Mouse (Mus musculus) intestine, embryonic 15.5 days (tissue): ENCODE results near the gene Gria4. TPM values are rescaled to one million over a fixed set of nuclear protein-coding genes. Genes with fewer than 3 reads are reported as not detected.
A peak's percentile ranks its signal among the peaks of the same experiment; 100 is the strongest.
"Not testable (repeated sequence)": the region's sequence is repeated elsewhere in the genome, so short reads cannot be mapped to it uniquely, and the experiment has no call there.

Source experiments
- ATAC-seq: fragments of 200-750 bp; cut with Nextera tagmentation; 2 replicates; pipeline ENCODE4 v1.8.0; 2017; ENCODE audit warnings: moderate TSS enrichment, moderate library complexity
- H3K27ac ChIP-seq: fragments of 300-500 bp; sonication (generic); 2 replicates; pipeline ENCODE4 v1.5.1; 2015; ENCODE audit warnings: mild to moderate bottlenecking, inconsistent platforms
- H3K27me3 ChIP-seq: fragments of 300-500 bp; sonication (generic); replicated peaks from 2 replicates; pipeline ENCODE4 v1.6.1; 2015; ENCODE audit warnings: inconsistent platforms
- H3K36me3 ChIP-seq: fragments of 300-500 bp; sonication (generic); 2 replicates; pipeline ENCODE4 v1.6.1; 2015; ENCODE audit warnings: inconsistent platforms
- H3K4me1 ChIP-seq: fragments of 300-500 bp; sonication (generic); replicated peaks from 2 replicates; pipeline ENCODE4 v1.6.1; 2015; ENCODE audit warnings: inconsistent platforms
- H3K4me2 ChIP-seq: fragments of 300-500 bp; sonication (generic); replicated peaks from 2 replicates; pipeline ENCODE4 v1.6.1; 2015; ENCODE audit warnings: mild to moderate bottlenecking, inconsistent platforms
- H3K4me3 ChIP-seq: fragments of 300-500 bp; sonication (generic); replicated peaks from 2 replicates; pipeline ENCODE4 v1.5.1; 2015; ENCODE audit warnings: inconsistent platforms
- H3K9ac ChIP-seq: fragments of 300-500 bp; sonication (generic); 2 replicates; pipeline ENCODE4 v1.6.1; 2015; ENCODE audit warnings: inconsistent platforms
- H3K9me3 ChIP-seq: fragments of 300-500 bp; sonication (generic); 2 replicates; pipeline ENCODE4 v1.6.1; 2016; ENCODE audit warnings: inconsistent platforms
- WGBS: fragments of 180-500 bp; shearing (Covaris S2); methylation state at CpG from one replicate; pipeline ENCODE4 v1.1.7; 2015; 5-methylcytosine and 5-hydroxymethylcytosine counted together
- polyA plus RNA-seq: library from polyadenylated mRNA; unstranded; fragments of >200 nt; fragmentation: Nextera tagmentation; extraction: Ambion mirVana; gene quantifications from 2 replicates; pipeline ENCODE4 v1.2.1, GENCODE M21; 2015

Gene Gria4
- polyA plus RNA-seq = 3.7 and 5.0 TPM in 2 replicates

DNA sequence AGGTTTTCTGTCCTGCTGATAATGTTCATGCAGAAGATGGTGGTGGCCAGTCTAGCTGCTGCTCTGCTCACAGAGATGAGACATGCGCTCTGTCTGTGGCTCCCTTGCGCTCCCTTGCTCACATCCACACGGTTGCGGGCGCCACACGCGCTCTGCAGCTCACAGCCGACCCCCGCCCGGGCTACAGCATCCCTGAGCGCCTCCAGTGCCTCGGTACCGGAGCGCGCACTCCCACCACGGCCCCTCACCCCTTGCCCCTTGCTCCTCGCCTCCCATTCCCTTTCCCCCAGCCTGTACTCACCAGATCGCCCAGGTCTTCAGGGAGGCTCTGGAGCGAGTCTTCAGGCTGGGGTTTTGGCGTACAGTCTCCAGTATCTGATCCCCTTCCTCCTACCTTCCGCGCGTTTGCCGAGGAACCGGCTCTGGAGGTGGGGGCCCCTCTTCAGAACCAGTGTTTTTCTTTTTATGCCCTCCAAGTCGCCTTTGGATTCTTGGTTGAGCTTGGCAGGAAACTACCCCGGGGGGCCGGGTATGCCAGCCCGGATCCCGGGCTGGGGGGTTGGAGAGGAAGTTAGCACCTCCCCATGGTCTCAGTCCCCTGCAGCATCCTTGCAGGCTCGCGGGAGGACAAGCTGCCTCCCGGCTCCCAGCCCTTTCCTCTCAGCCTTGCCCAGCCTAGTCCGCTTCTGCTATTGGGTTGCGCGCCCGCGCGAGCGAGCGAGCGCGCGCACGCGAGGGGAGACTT, at the start of gene Gria4:
TSS of gene Gria4 (minus strand) at position 691 of the 745 bp plus-strand sequence.
- Histone ChIP-seq H3K4me2 (peak within 1 kb of the TSS; percentile 83), H3K36me3 (no peaks in the 10 kb centered on the region), H3K27me3 (0 out of 2 replicates have a peak, but pooled peaks cover 2% of the 10 kb centered on the region), H3K4me3 (peak within 1 kb of the TSS; percentile 57), H3K4me1 (no peaks in the 10 kb centered on the region), H3K9ac (peak within 1 kb of the TSS; percentile 44), H3K9me3 (no peaks in the 10 kb centered on the region), H3K27ac (peak within 1 kb of the TSS; percentile 52)
- ATAC-seq = peak; percentile 92
- under 1% methylated on average over 46 of the region's 46 CpGs for WGBS

GRCm38 (mm10) chr9:4810941-4811340, 14.9 kb upstream of the Gria4 start:
- not testable (repeated sequence) for H3K4me1 ChIP-seq, H3K9me3 ChIP-seq, H3K27me3 ChIP-seq, H3K27ac ChIP-seq, H3K36me3 ChIP-seq, H3K4me2 ChIP-seq, ATAC-seq, H3K9ac ChIP-seq, H3K4me3 ChIP-seq
- WGBS = 85% methylated on average over 2 of the region's 2 CpGs

GRCm38 (mm10) chr9:4803151-4803755, 7.2 kb upstream of the Gria4 start:
- Histone ChIP-seq H3K4me1 (no peaks in the 10 kb centered on the region), H3K4me3 (no peak overlapping the region), H3K27me3 (no peaks in the 10 kb centered on the region), H3K9ac (no peak overlapping the region), H3K36me3 (no peaks in the 10 kb centered on the region), H3K9me3 (no peaks in the 10 kb centered on the region), H3K27ac (no peak overlapping the region), H3K4me2 (no peak overlapping the region)
- WGBS = 72% methylated on average over 7 of the region's 7 CpGs
- no peak for ATAC-seq

DNA sequence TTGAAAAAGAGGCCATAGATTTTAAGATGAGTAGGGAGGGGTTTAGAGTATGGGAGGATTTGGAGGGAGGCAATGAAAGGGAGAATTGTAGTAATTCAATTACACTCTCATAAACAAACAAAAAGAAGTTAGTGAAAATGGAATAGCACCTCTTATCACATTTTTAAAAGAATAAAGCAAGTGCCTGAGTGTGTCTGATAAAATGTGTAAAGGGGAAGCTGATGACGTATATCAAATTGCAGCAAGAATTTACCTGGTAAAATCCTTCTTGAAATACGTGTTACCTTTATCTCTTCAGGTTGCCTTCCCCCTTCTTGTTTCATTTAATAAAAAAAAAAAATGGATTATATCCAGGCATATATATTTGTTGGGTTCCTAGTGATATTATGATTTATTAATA, 1.4 kb upstream of the Gria4 start:
- 0 out of 2 replicates have a peak, but pooled peaks cover 2% of the 10 kb centered on the region for H3K27me3 ChIP-seq
- WGBS = 88% methylated on average over 2 of the region's 2 CpGs
- ATAC-seq = no peak
- no peak overlapping the region for H3K4me2 ChIP-seq
- no peaks in the 10 kb centered on the region for H3K9me3 ChIP-seq
- no peak overlapping the region for H3K27ac ChIP-seq
- H3K9ac ChIP-seq = no peak overlapping the region
- no peaks in the 10 kb centered on the region for H3K4me1 ChIP-seq
- H3K36me3 ChIP-seq = no peaks in the 10 kb centered on the region
- H3K4me3 ChIP-seq = no peak overlapping the region

GRCm38 (mm10) chr9:4796289-4796645, 233 bp upstream of the Gria4 start:
- peak overlapping the region; percentile 83 for H3K4me2 ChIP-seq
- WGBS = 0% methylated on average over 4 of the region's 4 CpGs
- ATAC-seq = peak; percentile 52; the same call in 1 of the 2 replicates
- H3K9me3 ChIP-seq = no peaks in the 10 kb centered on the region
- no peaks in the 10 kb centered on the region for H3K4me1 ChIP-seq
- H3K4me3 ChIP-seq = peak overlapping the region; percentile 57
- H3K27me3 ChIP-seq = 0 out of 2 replicates have a peak, but pooled peaks cover 2% of the 10 kb centered on the region
- 0 out of 2 replicates have a peak overlapping the region, but pooled peaks have one; percentile 52 for H3K27ac ChIP-seq
- H3K9ac ChIP-seq = peak overlapping the region; percentile 44
- no peaks in the 10 kb centered on the region for H3K36me3 ChIP-seq

- H3K27ac ChIP-seq = no peak overlapping the region
- H3K9me3 ChIP-seq = no peaks in the 10 kb centered on the region
- no peak overlapping the region for H3K9ac ChIP-seq
- no peak for ATAC-seq
- H3K36me3 ChIP-seq = no peaks in the 10 kb centered on the region
- 2% methylated on average over 5 of the region's 6 CpGs for WGBS
- H3K4me2 ChIP-seq = peak overlapping the region; percentile 83
- no peaks in the 10 kb centered on the region for H3K4me1 ChIP-seq
- peak overlapping the region; percentile 57 for H3K4me3 ChIP-seq
- H3K27me3 ChIP-seq = 0 out of 2 replicates have a peak, but pooled peaks cover 2% of the 10 kb centered on the region
Measured at GRCm38 (mm10) chr9:4795075-4795474, 959 bp downstream of the Gria4 start.

DNA sequence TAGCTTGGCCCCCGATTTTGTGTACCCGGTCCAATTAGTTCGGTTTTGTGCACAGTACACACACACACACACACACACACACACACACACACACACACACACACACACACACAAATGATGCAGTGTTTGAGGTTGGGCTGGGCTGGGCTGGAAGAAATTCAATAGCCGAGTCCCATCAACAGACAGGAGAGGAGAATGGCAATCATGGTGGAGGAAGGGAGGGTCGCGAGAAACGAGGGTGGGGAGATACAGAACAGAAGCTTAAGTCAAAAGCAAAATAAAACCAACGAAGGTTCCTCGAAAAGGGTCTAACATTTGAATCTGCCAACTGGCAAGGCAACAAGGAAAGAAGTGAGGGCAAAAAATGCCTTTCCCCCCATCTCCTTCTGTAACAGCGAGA, 1.6 kb downstream of the Gria4 start:
- Histone ChIP-seq H3K27ac (no peak overlapping the region), H3K9me3 (no peaks in the 10 kb centered on the region), H3K36me3 (no peaks in the 10 kb centered on the region), H3K27me3 (0 out of 2 replicates have a peak, but pooled peaks cover 2% of the 10 kb centered on the region), H3K4me3 (peak overlapping the region; percentile 14; the same call in 1 of the 2 replicates), H3K9ac (no peak overlapping the region), H3K4me1 (no peaks in the 10 kb centered on the region), H3K4me2 (peak overlapping the region; percentile 83; the same call in 1 of the 2 replicates)
- ATAC-seq = no peak
- WGBS = 41% methylated on average over 10 of the region's 10 CpGs

GRCm38 (mm10) chr9:4749407-4749806, 46.6 kb downstream of the Gria4 start:
- H3K4me1 ChIP-seq, H3K9me3 ChIP-seq, ATAC-seq, H3K4me3 ChIP-seq, H3K27ac ChIP-seq, H3K9ac ChIP-seq, H3K27me3 ChIP-seq, H3K4me2 ChIP-seq, H3K36me3 ChIP-seq: not testable (repeated sequence)

DNA sequence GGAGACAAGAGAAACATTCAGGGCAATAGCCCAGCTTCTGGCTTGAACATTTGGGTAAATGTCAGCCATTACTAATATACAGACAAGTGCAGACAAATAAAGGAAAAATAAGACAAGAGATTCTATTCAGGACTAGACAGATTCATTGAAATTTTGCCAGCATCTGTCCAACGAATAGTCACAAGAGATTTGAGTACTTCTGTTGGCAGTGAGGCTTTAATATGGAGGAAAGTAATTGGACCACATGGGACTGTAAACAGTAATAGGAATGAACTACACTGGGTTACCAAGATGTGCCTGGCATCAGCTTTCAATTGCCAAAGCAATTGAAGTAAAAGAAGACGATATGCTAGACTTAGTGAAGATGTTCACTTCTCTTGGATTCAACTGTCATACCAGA, 81.9 kb downstream of the Gria4 start:
- no peak overlapping the region for H3K4me2 ChIP-seq
- 67% methylated on average over 2 of the region's 2 CpGs for WGBS

DNA sequence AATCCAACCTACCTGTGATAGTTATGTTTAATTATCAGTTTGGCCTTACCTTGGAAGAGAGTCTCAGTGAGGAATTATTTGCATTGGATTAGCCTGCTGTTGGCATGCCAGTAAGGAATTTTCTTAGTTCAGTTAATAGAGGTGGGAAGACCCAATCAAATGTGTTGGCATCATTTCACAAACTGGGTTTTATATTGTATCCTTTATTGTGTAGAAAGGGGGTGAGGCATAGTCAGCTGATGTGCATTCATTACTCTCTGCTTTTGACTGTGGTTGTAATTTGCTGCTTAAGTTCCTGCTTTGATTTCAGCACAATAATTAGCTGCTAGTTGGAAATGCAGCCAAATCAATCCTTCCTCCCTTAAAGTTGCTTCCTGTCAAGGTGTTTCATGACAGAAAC, 83.7 kb downstream of the Gria4 start:
- H3K27me3 ChIP-seq = no peaks in the 10 kb centered on the region
- ATAC-seq = no peak
- H3K27ac ChIP-seq = no peak overlapping the region
- H3K4me1 ChIP-seq = no peaks in the 10 kb centered on the region
- H3K4me2 ChIP-seq = no peak overlapping the region
- H3K36me3 ChIP-seq = no peaks in the 10 kb centered on the region
- no peak overlapping the region for H3K9ac ChIP-seq
- no peak overlapping the region for H3K4me3 ChIP-seq
- H3K9me3 ChIP-seq = no peaks in the 10 kb centered on the region

More for the DNA sequence above, 81.9 kb downstream of the Gria4 start:
- no peaks in the 10 kb centered on the region for H3K36me3 ChIP-seq
- H3K27me3 ChIP-seq = no peaks in the 10 kb centered on the region
- no peaks in the 10 kb centered on the region for H3K9me3 ChIP-seq
- no peak overlapping the region for H3K4me3 ChIP-seq
- H3K4me1 ChIP-seq = no peaks in the 10 kb centered on the region
- H3K9ac ChIP-seq = no peak overlapping the region
- no peak for ATAC-seq
- no peak overlapping the region for H3K27ac ChIP-seq

GRCm38 (mm10) chr9:4687149-4687548, 108.9 kb downstream of the Gria4 start:
- no peak overlapping the region for H3K4me3 ChIP-seq
- no peak overlapping the region for H3K9ac ChIP-seq
- no peaks in the 10 kb centered on the region for H3K9me3 ChIP-seq
- H3K4me1 ChIP-seq = no peaks in the 10 kb centered on the region
- ATAC-seq = no peak
- no peaks in the 10 kb centered on the region for H3K27me3 ChIP-seq
- no peak overlapping the region for H3K4me2 ChIP-seq
- WGBS = 80% methylated on average over 1 of the region's 1 CpGs
- no peaks in the 10 kb centered on the region for H3K36me3 ChIP-seq
- H3K27ac ChIP-seq = no peak overlapping the region

DNA sequence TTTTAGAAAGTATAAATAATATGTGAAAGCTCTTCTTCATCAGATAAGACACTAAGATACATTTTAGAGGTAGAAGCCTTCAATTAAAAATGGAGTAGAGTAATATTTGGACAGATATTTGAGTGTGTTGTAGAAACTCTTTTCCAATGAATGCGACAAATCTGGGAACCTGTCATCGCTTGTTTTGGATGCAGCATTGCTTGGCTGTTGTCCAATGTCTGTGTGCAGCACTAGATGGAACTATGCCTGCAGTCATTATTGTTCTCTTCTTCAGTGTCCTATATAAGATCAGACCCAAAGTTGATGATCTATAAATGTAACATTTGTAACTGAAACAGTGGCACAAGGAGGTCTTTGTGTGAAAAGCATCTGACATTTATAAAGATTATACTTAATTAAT, 115.8 kb downstream of the Gria4 start:
- no peak overlapping the region for H3K27ac ChIP-seq
- H3K4me3 ChIP-seq = no peak overlapping the region
- no peak for ATAC-seq
- no peaks in the 10 kb centered on the region for H3K27me3 ChIP-seq
- H3K4me1 ChIP-seq = no peaks in the 10 kb centered on the region
- 81% methylated on average over 2 of the region's 2 CpGs for WGBS
- H3K9me3 ChIP-seq = no peaks in the 10 kb centered on the region
- no peak overlapping the region for H3K9ac ChIP-seq
- H3K4me2 ChIP-seq = no peak overlapping the region
- no peaks in the 10 kb centered on the region for H3K36me3 ChIP-seq

GRCm38 (mm10) chr9:4679099-4679498, 116.9 kb downstream of the Gria4 start:
- Histone ChIP-seq H3K4me3 (no peak overlapping the region), H3K9ac (no peak overlapping the region), H3K27ac (no peak overlapping the region), H3K9me3 (no peaks in the 10 kb centered on the region), H3K4me2 (no peak overlapping the region), H3K4me1 (no peaks in the 10 kb centered on the region), H3K27me3 (no peaks in the 10 kb centered on the region), H3K36me3 (no peaks in the 10 kb centered on the region)
- ATAC-seq = no peak
- WGBS = 83% methylated on average over 1 of the region's 1 CpGs
